Mouse (Mus musculus) small intestine, adult 2 months (tissue): Measurements from ENCODE around the gene Smyd2.

Experiments
- CTCF ChIP-seq: fragments of 200-500 bp; IDR thresholded peaks from 2 replicates; pipeline ENCODE4 v1.5.1; 2012; ENCODE audit warnings: low read depth, mild to moderate bottlenecking, control low read depth, inconsistent platforms, low read length, moderate library complexity, mixed read lengths; ENCODE audit not compliant: insufficient replicate concordance, insufficient read length; ENCODE audit errors: extremely low read depth
- POLR2A ChIP-seq: fragments of 200-500 bp; IDR thresholded peaks from 2 replicates; pipeline ENCODE4 v1.6.1; 2012; ENCODE audit warnings: low read depth, mild to moderate bottlenecking, control low read depth, inconsistent platforms, low read length, moderate library complexity

DNA sequence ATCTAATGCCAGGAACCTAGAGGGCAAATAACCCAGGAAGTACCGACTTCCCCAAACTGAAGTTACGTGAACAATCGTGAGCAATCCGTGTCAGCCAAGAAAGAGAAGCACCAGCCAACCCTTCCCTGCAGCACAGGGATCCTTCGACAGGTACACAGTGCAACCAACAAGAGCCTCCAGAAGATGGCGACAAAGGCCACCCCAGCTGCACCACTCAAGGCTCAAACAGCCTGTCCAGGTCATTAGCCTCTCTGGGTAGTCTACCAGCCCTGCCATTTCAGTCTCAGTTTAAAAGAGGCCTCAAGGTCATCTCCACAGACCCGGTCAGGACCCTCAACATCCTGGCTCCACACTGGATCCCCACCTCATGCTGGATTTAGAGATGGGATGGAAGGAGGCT is 34.6 kb downstream of the Smyd2 start:
- no peak for TF ChIP-seq POLR2A
- peak; percentile 93 for TF ChIP-seq CTCF
